Mouse (Mus musculus): ENCODE data around the gene Ldb2. TPM values are rescaled to one million over a fixed set of nuclear protein-coding genes. Genes with fewer than 3 reads are reported as not detected.

The Ldb2 gene
- 28.5 TPM for polyA plus RNA-seq (2014; fragmentation: Illumina TruSeq; extraction: RNeasy Lipid Tissue Mini Kit (QIAGEN cat#74804); ENCODE audit: low read depth, low replicate concordance)

GRCm38 (mm10) chr5:44799053-44799860 lies at the start of gene Ldb2:
TSS of gene Ldb2 (minus strand) at chr5:44799680.

